Mouse (Mus musculus) natural killer cell, adult 2 months (primary cell): ENCODE results near the gene Carmil3.

ENCODE experiments used
- DNase-seq, 2 experiments: peaks; one replicate each; pipeline ENCODE4 v3.0.0; 2022; ENCODE audit warnings: low spot score in 2 of 2

Gene Carmil3

GRCm38 (mm10) chr14:55492103-55492502 is 1.7 kb downstream of the Carmil3 start:
- DNase-seq, result no peak

GRCm38 (mm10) chr14:55495509-55496240 is 5.2 kb downstream of the Carmil3 start:
- no peak for DNase-seq

GRCm38 (mm10) chr14:55496761-55497448 is 6.5 kb downstream of the Carmil3 start:
- DNase-seq, result no peak

- peak; percentile 76 to 88 for DNase-seq
Measured at GRCm38 (mm10) chr14:55497449-55497821, 7.0 kb downstream of the Carmil3 start.

GRCm38 (mm10) chr14:55505612-55506011 is 15.2 kb downstream of the Carmil3 start:
- DNase-seq, result no peak

- no peak for DNase-seq
Measured at GRCm38 (mm10) chr14:55507801-55508200, 17.4 kb downstream of the Carmil3 start.

GRCm38 (mm10) chr14:55509540-55509939 is 19.1 kb downstream of the Carmil3 start:
- no peak for DNase-seq

- DNase-seq, result no peak
Measured at GRCm38 (mm10) chr14:55510125-55510731, 19.8 kb downstream of the Carmil3 start, which contains the start of gene Cpne6. Cpne6 (plus strand) TSS chr14:55510445.

GRCm38 (mm10) chr14:55511037-55511436 is 20.6 kb downstream of the Carmil3 start:
- no peak for DNase-seq

- no peak for DNase-seq
Measured at GRCm38 (mm10) chr14:55513927-55514326, 23.5 kb downstream of the Carmil3 start.

GRCm38 (mm10) chr14:55515846-55516245 is 25.4 kb downstream of the Carmil3 start:
- no peak for DNase-seq

GRCm38 (mm10) chr14:55518897-55519296 is 28.4 kb downstream of the Carmil3 start:
- no peak for DNase-seq

GRCm38 (mm10) chr14:55519604-55520003 is 29.2 kb downstream of the Carmil3 start:
- no peak for DNase-seq

- DNase-seq, result no peak
Measured at GRCm38 (mm10) chr14:55520451-55521361, 30.3 kb downstream of the Carmil3 start.

- no peak for DNase-seq
Measured at GRCm38 (mm10) chr14:55524062-55524461, 33.6 kb downstream of the Carmil3 start.

- DNase-seq, result no peak
Measured at GRCm38 (mm10) chr14:55524785-55525184, 34.3 kb downstream of the Carmil3 start, which contains the start of gene Nrl. Nrl (minus strand) TSS chr14:55524981.

- DNase-seq, result no peak
Measured at GRCm38 (mm10) chr14:55526674-55527073, 36.2 kb downstream of the Carmil3 start.

GRCm38 (mm10) chr14:55527940-55528339 is 37.5 kb downstream of the Carmil3 start:
- peak in 1 of 2 experiments; percentile 34 for DNase-seq

- DNase-seq, result peak in 1 of 2 experiments; percentile 41
Measured at GRCm38 (mm10) chr14:55536116-55536745, 45.8 kb downstream of the Carmil3 start.

- DNase-seq, result peak; percentile 77
Measured at GRCm38 (mm10) chr14:55540067-55540786, 49.8 kb downstream of the Carmil3 start, which contains the start of gene Pck2. Pck2 (plus strand) TSS chr14:55540266.
